Mouse (Mus musculus): ENCODE measurements around the gene Nedd8.

Nedd8 gene

DNA sequence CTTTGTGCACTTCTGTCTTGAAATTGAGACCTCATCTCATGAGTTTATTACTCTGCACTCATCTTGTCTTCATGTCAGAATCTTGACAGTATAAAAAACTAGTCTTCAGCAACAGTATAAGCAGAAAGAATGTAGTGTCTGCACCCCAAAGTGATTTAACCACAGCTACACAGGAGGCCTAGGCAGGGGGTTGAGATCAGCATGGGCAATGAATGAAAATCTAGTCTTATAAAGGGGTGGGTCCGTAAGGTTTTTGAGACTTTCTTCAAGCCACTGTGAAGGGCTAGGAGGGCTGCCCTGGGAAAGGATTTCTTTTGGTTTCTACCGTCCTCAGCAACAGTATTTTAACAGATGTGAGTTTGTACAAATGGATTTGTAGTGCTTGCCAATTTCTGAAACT lies 11.3 kb downstream of the Nedd8 start:
- DNase-seq (ENCODE audit: low read depth, low spot score) = no peak

DNA sequence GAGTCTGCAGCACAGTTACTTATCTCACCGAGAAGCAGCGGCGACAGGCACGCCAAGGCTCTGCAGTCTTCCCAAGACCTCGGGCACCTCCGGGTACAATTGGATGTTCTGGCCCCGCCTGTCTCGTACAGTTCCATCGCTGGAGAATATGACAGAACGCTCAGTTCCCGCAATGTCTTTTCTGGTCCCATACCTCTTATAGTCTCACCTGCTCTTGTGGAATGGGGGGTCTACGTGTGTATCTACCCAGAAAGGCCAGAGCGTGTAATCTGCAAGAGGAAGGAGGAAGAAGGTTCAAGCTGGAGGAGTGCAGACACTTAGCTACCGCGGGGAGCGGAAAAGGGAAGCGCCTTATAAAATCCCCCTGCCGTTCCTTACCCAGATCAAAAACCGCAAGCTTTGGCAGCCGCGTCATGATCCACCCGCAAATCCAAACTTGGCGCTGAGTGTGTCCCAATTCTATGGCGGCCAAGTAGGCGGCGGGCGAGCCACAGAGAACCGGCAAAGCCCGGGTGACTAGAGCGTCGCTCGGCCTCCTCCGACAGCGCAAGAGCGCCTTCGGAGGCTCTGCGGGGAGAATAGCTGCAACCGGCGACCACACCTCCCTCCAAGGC lies 11.9 kb downstream of the Nedd8 start, which contains the start of gene Mdp1:
Mdp1 (minus strand) TSS at position 549 of the 614 bp plus-strand sequence.
- peak; percentile 84 for DNase-seq (ENCODE audit: low read depth, low spot score)

DNA sequence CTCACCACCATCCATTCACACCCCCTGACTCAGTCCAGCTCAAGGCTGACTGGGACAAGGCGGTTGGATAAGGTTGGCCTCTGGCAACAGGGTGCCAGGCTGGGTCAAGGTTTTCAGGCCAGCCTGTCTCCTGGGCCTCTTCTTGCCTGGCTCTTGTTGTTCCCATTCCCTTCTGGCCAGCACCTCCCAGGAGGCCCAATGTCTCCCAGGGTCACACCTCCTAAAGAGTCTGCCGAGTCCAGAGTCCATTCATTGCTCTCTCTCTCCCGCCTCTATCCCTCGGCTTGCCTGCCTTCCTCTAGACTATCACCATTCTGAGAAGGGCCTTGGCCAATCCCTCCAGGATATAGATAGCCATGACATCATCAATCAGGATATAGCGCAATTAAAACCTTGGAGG lies 13.9 kb downstream of the Nedd8 start:
- no peak for DNase-seq (ENCODE audit: low read depth, low spot score)

DNA sequence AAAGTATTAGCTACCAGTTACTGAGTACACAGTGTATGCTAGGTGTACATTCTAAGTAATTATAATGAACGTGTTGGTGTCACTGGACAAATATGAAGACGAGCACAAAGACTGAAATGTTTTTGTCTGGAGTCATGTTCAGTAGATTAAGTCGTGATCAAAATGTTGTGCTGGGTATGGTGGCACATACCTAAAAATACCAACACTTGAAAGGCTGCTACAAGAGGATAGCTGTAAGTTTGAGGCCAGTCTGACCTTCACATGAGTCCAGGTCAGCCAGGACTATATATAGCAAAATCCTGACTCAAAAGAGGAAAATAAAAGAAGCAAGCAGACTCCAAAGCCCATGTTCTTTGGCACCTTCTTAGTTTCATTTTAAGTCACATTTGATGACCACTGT lies 15.0 kb downstream of the Nedd8 start:
- no peak for DNase-seq (ENCODE audit: low read depth, low spot score)

DNA sequence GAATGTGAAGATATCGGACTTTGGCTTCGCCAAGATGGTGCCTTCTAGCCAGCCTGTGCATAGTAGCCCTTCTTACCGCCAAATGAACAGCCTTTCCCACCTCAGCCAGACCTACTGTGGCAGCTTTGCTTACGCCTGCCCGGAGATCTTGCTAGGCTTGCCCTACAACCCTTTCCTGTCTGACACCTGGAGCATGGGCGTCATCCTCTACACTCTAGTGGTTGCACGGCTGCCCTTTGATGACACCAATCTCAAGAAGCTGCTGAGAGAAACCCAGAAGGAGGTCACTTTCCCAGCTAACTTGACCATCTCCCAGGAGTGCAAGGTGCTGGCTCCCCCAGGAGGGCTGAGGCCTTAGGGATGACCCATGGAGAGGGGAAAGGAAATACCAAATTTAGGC lies 20.4 kb downstream of the Nedd8 start:
- DNase-seq (ENCODE audit: low read depth, low spot score) = no peak

DNA sequence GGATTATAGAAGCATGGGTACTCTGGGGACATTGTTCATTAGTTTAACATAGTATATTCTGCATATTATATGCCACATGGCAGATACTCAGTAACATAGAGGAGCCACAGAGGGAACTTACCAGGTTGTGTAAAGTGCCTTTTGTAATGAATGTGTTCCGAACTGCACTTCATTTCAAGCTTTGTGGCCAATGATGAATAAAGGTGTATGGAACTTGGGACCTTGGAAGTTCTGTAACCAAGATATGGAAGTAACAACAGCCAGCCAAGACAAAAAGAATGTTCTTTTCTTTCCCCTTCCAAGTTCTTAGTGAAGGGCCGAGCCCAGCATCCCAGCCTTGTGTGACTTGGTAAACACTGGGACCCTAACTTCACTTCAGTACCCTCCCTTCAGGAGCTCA lies 22.0 kb downstream of the Nedd8 start, which contains the start of gene Tssk4:
Tssk4 (plus strand) TSS at position 301 of the 400 bp plus-strand sequence.
- no peak for DNase-seq (ENCODE audit: low read depth, low spot score)

DNA sequence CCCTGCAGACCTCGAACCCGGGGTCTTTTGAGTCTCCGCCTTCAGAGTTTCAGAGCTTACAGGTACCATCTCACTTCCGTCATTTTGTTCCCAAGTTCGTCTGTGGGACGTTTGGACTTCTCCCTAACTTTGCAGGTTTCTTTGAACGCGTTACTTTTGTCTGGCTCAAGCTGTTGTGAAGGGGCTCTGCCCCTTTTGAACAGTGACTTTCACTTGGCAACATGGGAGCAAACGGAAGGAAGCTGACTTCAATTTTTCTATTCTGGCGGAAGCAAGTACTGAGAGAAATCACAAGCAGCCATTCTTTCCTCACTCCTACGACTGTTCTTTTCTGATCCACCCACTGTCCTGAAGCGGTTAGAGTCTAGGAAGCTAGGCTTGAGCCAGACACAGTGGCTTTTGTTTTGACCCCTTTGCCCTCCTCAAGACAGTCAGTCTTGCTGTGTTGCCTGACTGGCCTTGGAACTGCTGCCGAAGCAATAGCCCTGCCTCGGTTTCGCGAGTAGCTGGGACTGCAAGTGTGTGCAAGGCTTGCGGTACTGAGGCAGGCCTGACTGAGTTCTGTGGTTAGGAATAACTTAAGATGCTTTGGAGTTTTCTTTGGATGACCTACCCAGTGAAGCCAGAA lies 27.5 kb downstream of the Nedd8 start:
- no peak for DNase-seq (ENCODE audit: low read depth, low spot score)

DNA sequence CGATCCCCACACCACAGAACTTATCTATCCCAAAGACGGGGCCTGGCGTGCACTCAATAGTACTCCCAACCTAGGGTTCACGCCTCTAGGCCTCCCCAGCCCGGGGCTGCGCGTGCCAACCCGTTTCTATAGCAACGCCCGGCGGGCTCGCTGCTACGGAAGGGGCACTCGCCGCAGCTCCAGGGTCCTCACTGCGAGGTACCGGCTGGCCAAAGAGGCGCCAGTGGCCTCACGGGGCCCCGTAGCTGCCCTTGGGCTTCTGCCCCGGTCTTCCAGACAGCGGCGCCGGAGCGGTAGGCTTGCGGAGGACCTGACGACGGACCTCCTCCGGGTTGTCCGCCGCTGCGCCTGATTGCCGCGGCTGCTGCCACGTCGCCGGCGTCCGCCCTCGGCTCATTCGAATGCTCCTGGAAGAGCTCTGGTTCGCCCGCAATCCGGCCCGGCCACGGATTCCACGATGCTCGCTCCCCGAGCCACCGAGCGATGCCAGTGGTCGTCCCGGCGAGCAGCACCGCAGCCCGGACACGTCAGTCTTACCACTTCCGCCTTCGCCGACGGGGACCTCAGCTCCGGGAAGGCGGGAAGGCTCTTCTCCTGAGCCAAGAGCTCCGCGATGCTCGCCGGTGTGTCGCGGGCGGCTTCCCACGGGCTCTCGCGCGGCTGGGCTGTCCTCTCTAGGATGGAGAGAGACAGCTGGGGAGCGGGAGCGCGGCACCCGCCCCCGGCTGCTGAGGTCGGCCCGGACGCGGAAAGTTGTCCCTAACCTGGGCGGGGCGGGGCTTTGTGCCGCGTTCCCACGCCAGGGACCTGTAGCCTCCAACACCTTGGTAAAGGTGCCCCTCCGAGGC lies 28.6 kb downstream of the Nedd8 start, which contains the start of gene Tm9sf1:
Tm9sf1 (minus strand) TSS at position 747 of the 848 bp plus-strand sequence.
- peak; percentile 68 for DNase-seq (ENCODE audit: low read depth, low spot score)

DNA sequence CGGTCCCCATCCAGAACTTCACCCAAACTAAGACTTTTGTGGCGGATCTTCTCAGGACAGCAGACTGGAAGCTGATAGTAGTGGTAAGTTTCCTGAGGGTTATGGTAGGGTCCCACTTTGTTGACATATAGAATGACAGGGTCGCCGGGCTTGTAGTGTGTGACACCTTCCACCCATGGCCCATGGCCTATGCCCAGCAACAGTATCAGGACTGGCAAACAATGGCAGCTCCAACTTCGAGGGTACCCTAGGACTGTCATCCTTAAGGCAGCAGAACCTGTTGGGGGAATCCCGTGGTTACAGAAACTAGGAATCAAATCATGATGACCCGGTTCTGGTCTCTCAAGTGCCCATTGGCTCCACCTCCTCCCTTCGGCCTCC lies 29.3 kb downstream of the Nedd8 start:
- no peak for DNase-seq (ENCODE audit: low read depth, low spot score)

DNA sequence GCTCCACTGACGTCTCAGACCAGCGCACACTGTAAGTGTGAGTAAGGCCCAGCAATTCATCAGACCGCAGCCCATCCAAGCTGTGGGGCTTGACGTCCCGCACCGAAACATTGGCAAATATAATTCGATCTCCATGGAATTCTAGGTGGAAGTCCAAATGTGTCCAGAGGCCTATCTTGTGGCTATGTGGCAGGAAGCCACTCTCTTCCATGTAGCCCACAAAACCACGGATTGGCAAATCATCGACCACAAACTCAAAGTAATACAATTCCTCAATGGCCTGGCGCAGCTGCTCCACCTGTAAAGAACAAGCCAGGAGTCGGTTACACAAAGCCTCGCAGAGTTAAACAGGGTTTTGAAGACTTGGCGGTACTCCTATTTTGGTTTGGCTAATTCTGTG lies 30.6 kb downstream of the Nedd8 start:
- DNase-seq (ENCODE audit: low read depth, low spot score) = no peak

DNA sequence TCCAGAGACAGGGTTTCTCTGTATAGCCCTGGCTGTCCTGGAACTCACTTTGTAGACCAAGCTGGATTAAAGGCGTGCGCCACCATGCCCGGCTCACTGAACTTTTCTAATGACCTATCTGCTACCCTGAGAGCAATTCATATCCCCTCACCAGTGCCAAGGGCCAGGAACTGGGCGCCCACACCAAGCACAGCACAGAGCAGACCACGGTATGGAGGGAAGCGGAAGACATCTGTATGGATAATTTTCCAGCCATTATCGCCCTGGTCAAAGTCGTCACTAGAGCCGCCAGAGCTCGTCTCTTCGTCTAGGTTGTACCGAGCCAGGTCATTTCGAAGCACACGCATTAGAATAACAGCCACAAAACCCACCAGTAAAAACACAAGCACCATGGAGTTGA lies 31.1 kb downstream of the Nedd8 start:
- DNase-seq (ENCODE audit: low read depth, low spot score) = no peak

DNA sequence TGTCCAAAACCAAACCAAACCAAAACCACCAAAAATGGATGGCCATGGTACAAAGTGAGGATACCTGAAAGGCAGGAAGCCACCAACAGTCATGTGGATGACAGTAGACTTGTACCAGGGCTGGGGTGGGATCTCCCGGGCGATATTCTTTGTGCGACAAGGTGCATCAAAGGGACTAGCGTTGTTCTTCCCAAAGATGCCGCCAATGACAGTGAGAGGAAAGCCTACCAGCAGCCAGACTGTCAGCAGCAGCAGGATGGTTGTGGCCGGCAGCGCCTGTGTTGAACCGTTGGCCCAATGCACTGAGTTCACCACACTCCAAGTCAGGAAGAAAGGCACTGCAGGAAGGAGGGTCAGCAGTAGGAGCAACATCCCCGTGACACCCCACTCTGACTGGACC lies 34.1 kb downstream of the Nedd8 start, which contains the start of gene Gm49378:
Gm49378 (minus strand) TSS at position 101 of the 400 bp plus-strand sequence.
- no peak for DNase-seq (ENCODE audit: low read depth, low spot score)

DNA sequence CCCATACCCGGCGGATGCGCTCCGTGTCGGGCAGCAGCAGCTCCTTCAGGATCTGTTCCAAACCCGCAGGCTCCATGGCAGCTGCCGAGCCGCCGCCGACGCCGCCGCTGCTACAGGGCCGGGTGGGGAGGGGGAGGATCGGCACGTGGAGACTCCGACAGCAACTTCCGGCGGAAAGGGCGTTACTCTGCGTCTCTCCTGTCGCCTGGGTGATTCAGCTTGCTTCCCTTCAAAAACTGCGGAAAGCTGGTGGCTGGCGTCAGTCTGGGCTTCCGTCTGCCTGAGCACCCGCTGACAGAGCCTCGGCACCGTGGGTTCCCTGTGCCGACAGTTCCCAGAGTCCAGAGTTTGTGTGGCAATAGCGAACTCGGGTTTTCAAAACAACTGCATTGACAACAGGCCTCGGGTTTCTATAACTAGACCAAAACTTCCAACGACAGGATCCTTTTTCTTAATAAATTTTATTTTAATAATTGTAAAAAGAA lies 36.4 kb downstream of the Nedd8 start, which contains the start of gene Ipo4:
Ipo4 (minus strand) TSS at position 435 of the 485 bp plus-strand sequence.
- DNase-seq (ENCODE audit: low read depth, low spot score) = peak; percentile 82

DNA sequence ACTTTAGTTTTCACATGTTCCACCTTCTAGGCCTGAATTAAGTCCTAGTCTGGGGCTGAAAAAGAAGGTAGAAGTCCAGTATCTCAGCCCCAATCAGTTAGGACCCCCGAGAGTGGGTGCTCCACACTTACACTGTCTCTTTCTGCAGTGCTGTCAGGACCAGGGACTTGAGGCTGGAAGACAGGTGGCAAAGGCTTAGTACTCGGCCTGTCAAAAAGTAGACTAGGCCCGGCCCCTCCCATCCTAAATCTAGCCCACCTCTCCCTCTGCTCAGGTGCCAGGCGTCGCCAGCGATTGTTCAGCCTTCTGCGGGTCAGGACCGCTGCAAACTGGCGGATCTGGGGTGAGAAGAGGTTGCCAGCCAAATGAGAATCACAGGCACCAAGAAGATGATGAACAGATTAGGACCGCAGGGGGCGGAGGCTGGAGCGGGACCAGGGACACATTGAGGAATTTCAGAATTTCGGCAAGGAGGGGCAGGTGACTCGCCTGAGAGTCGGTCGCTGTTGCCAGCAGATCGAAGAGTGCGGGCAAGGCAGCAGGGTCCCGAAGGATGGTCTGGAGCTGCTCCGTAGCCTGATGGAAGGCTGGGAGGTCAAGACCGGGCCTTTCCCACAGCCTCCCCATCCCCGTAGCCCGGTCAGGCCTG lies 36.9 kb downstream of the Nedd8 start:
- DNase-seq (ENCODE audit: low read depth, low spot score) = no peak

DNA sequence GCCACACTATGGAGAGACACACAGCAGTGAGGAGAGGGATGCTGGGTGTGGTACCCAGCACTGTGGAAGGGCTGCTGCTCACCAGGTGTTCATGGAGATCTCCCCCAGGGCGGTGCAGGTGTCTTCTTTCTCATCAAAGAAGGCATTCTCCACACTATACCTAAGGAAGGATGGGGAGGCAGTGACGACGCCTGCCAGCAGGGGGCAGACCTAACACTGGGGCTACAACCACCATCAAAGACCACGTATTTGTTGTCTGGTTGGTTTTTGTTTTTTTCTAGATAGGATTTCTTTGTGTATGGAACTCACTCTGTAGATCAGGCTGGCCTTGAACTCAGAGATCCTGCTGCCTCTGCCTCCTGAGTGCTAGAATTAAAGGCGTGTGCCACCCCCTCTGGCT lies 42.6 kb downstream of the Nedd8 start:
- DNase-seq (ENCODE audit: low read depth, low spot score) = no peak

DNA sequence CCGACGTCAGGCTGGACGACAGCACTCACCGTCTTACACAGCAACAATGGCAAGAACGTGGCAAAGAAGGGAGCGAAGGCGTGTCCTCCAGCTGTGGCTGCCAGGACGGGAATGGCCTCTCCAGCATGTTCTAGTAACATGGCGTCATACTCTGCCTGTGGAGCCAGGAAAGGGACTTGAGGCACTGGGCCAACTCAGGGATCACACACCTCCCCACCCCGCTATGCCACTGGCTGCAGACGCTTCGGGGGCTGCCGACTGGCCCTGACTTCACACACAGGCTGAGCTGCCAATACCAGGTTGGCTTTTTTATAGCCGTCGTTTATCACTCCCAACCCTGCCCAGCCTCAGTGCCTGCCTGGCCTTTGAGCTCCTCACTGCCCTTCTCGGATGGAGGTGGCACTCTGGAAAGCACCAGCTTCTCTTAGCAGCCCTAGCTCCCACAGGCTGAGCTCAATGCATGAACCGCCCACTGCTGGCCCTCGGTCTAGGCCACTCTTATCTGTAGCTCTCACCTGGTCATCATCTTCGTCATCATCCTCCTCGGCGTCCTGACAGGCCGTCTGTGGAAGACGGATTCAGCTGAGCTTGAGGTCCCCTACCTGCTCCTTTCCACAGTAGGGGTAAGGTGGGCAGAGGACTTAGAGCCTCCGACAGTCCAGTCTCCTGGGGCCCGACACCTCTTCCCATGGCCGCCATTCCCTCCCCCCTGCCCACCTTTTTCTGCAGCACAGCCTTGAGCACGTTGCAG lies 43.7 kb downstream of the Nedd8 start:
- no peak for DNase-seq (ENCODE audit: low read depth, low spot score)

DNA sequence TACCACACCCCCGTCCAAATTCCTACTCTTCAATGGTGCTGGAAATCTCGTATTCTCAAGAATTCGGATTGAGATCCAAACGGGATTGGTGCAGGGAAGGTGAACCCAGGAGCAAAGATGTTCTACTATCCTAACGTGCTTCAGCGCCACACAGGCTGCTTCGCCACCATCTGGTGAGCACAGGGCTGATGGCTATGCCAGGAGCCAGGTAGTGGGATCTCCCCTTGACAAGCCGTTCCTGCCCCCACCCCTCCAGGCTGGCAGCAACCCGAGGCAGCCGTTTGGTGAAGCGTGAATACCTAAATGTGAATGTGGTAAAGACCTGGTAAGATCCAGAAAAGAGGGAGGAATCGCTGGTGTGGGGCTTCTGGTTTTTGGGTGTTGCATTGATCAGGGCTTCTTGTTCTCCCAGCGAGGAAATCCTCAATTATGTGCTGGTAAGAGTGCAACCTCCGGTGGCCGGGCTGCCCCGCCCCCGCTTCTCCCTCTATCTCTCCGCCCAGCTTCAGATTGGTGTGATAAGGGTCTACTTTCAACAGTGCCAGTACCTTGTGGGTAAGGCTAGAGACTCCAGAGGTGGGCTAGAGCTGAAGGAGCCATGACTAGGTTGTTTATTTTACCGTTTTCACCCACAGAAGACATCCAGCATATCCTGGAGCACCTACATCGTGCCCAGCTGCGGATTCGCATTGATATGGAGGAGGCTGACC lies 53.3 kb downstream of the Nedd8 start:
- DNase-seq (ENCODE audit: low read depth, low spot score) = no peak

DNA sequence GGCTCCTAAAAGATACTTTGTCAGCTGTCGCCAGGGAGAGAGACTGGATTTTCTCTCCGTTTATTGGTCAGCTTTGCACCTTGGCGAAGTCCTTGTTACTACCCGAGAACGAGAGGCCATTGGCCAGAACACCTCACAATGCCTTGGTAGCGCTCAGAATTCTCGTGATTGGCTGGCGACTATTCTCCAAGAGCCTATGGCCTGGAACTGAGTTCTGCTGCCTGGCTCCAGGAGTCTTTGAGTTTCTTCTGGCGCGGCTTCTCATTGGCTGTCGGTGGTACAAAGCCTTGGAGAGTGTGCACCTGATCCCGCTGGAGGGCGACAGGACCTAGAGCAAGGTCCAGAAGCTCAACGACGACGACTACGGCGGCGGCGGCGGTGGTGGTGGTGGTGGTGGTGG lies 54.1 kb downstream of the Nedd8 start, which contains the start of gene Rec8:
Rec8 (plus strand) TSS at position 216 of the 400 bp plus-strand sequence.
- no peak for DNase-seq (ENCODE audit: low read depth, low spot score)

DNA sequence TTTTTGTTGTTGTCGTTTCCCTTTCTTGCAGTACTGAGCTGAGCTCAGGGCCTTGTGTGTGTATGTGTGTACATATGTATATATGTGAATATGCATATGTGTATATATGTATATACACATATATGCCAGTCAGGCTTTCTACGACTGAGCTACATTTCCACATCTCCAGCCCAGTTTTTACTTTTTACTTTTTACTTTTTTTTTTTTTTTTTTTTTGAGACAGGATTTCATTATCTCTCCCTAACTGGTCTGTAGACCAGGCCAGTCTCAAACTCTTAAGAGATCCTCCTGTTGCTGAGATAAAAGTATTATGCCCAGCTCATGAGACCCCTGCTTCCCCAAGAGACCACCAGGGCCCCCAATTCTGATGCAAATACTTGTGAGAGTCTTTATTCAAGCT lies 55.1 kb downstream of the Nedd8 start:
- DNase-seq (ENCODE audit: low read depth, low spot score) = no peak

DNA sequence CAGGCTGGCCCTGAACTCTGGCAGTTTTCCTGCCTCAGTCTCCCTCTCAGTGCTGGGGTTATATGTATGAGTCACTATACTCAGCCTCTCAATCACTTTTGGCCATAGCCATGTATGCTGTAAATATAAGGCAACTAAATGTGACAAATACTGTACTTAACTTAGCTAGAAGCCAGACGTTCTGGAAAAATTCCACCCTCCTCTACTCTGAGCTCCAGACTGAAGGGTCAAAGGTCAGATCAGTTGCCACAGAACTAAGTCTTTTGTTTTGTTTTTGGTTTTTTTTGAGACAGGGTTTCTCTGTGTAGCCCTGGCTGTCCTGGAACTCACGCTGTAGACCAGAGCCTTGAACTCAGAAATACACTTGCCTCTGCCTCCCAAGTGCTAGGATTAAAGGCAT lies 56.0 kb downstream of the Nedd8 start:
- no peak for DNase-seq (ENCODE audit: low read depth, low spot score)

Data from retina, postnatal 7 days (tissue).